Mouse (Mus musculus) R1 (cell line): Measurements from ENCODE around the gene Hpse2.
A peak's percentile ranks its signal among the peaks of the same experiment; 100 is the strongest.
"Not testable (repeated sequence)": the region's sequence is repeated elsewhere in the genome, so short reads cannot be mapped to it uniquely, and the experiment has no call there.

Source experiments
- DNase-seq: peaks from one replicate; pipeline ENCODE4 v3.0.0-alpha.2; 2018; ENCODE audit warnings: low read depth, low spot score

The Hpse2 gene

GRCm38 (mm10) chr19:43388017-43388904 lies at the start of gene Hpse2:
Gene Hpse2, minus strand, starts transcription at chr19:43388355.
- peak; percentile 1 for DNase-seq

DNA sequence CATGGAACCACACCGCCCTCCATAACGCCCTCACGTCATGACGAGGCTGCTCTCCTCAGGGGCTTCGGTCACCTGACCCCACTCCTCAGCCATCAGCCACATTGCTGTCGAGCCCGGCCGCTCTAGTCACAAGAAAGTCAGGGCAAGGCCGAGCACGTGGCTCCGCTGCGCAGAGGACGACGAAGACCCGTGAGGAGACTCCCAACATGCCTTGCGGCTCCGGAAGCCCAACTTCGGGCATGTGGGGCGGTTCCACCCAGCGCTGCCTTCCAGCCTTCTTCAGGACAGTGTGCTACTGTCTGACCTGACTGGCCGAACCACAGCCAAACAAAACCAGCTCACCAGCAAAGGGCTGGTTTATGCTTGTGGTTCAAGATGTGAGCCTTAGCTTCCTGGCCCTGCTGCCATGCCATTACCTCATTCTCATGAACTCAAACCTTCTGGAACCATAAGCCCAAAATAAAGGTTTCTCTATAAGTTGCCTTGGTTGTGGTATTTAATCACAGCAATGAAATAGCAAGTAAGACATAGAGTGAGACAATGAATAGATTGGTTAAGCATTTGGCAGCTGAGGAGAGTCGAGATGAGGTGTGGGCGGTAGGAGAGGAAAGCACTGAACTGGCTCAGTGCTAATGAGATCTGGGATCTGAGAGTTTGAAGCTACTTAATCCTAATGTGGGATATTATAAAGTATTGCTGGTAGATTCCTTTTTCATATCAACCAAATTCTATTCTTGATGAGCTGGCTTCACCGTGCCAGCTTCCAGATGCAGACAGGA lies 39.5 kb upstream of the Hpse2 start:
- peak; percentile 30 for DNase-seq

DNA sequence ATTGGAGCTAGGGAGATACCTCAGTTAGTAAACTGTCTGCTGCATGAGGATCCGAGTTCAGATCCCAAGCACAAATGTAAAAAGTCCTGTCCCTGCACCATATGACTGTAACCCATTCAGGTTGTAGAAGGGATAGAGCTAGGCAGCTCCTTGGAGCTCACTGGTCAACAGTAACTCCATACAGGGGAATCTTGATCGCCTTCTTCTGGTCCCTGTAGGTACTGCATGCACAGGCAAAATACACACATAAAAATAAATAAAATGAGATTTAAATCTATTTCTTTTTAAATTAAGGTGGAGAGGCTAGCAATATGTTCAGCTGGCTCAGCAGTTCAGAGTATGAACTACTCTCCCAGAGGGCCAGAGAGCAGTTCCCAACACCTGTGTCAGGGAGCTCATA lies 35.9 kb upstream of the Hpse2 start:
- DNase-seq = peak; percentile 49

DNA sequence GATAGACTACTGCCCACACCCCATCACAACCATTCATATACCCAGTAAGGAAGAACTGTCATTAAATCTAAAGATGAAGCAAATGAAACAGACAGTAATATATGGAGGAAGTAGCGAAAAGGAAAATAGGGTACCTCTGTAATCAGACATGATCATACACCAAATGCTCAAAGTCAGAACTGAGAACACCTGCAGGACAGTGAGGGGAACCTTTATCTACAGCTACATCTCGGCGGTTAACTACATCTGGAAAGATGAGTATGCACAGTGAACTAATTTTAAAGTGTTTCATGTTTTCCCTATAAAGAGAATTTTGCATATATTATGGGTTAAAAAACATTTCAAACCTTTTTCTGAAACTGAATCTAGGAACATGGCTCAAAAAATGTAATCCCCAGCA lies 32.4 kb upstream of the Hpse2 start:
- DNase-seq = no peak

DNA sequence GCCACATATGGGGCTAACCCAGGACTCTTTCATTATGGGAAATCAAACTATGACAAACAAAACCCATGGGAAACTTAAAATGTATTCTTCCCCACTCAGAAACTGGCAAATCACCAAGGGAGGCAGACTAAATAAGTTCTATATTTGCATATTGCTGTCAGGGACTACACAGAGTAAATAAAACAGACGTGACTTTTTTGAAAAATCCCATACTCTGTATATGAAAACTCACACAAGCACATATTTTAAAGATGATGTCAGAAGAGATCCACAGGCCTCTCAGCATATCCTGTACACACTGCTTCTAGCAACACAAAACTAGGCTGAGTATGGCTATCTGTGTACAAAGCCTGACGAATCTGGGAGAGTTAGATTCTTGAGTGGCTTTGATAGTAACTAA lies 27.4 kb upstream of the Hpse2 start:
- DNase-seq = no peak

DNA sequence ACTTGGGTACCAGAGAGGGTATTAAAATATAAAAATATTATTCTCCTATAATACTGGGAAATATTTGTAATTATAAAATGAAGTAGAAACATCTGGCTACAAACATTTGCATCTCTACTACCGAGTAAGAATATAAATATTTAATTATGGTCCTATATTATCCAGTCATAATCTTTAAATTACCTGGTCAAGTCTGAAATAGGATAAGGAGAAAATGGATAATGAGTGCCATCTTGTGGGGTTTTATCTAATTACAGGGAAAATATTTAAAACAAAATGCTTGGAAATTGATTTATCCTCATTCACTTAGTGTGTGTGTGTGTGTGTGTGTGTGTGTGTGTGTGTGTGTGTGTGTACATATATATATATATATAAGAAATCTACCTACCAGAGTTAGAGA lies 19.0 kb upstream of the Hpse2 start:
- no peak for DNase-seq

DNA sequence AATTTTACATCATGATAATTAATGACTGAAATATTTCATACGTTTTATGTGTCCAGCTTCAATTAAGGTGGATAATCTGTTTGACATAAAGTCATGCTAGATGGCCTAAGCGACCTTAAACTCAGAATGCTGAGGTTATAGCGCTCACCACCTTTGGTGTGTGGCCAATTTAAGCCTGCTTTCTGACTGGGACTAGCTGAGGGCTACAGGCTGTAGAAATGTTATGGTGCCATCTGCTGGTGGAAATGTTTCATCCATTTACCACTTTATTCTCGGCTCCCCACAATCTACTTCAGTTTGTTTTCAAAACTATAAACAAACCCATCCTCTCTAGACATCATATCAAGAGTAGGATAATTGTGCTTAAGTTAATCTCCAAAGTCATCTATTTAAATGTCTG lies 8.2 kb upstream of the Hpse2 start:
- peak; percentile 55 for DNase-seq

- DNase-seq = peak; percentile 3
Observed at GRCm38 (mm10) chr19:43387071-43387770, 934 bp downstream of the Hpse2 start.

- peak; percentile 34 for DNase-seq
Observed at GRCm38 (mm10) chr19:43386041-43386952, 1.9 kb downstream of the Hpse2 start.

DNA sequence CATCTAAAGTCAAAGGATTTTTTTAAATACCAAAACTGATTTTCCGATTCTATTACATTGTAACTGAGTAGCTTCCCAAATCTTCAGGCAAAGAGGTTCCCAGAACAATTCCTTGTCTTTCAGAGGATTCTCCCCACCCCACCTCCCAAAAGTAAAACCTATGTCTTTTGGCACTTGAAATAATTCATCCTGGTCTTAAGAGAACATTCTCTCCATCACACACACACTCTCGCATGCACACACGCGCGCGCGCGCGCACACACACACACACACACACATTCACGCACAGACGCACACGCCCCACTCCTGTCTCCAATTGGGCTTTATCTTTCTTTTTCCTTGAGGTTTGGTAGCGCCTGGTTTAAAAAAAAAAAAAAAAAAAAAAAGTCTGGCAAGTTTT lies 2.7 kb downstream of the Hpse2 start:
- peak; percentile 16 for DNase-seq

DNA sequence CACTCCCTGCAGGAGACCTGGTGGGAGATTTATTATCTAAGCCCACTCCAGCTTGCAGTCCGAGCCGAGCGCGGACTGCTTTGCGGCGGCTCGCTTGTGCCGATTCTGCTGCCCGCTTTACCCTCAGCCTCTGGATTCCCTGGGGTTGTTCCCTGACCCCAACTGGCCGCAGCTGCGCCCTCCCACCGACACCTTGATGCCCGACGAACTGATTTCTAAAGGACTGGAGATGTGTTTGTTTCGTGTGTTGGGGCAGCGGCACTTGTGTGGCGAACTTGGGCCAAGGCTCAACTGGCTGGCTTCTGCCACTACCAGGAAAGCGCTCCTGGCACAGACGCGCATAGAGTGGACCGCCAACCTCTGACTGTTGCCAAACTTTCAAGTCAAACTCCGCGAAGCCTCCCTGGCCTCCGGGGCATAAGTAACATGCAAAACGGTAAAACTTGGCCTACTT lies 3.1 kb downstream of the Hpse2 start:
- peak; percentile 34 for DNase-seq

DNA sequence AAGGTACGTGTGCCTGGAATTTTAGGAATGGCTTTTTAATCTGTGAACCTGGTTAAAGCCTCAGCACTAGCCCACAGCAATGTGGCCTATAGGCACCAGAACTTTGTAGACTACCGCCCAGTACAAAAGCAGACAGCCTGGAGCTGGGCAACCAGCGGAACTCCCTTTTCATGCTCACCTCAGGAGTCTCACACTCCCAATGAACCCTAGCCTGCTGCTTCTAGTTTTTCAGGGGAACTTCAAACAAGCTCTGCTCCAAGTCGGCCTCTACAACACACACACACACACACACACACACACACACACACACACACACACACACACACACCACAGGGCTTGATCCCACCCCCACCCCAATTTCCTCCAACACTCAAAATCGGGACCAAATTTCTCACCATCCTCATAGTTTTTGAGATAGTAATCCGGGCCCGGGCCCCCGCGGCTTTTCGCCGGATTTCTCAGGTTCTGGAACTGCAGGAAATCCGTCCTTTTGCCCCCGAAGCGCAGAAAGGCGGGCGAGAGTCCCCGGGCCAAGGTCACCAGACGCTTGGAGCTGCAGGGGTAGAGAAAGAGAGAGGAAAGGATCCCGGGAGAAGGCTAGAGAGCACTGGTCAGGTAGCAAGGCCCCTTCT lies 3.7 kb downstream of the Hpse2 start:
- peak; percentile 50 for DNase-seq

GRCm38 (mm10) chr19:43358830-43359229 lies 29.3 kb downstream of the Hpse2 start:
- peak; percentile 4 for DNase-seq

- DNase-seq = peak; percentile 7
Observed at GRCm38 (mm10) chr19:43311125-43311524, 77.0 kb downstream of the Hpse2 start.

DNA sequence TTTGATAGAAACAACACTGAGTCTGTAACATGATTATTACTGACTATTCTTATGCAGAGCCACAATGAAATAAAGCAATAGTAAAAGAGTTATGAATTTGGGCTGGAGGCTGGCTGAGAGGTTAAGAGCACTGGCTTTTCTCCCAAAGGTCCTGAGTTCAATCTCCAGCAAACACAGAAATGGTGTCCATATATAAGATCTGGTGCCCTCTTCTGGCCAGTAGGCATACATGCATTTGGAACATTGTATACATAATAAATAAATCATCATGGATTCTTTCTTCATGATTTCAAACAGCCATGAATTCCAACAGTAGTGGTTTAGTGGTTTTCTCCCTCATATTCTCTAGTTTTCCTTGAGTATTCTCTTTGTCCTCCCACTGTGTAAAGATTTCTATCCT lies 81.4 kb downstream of the Hpse2 start:
- peak; percentile 27 for DNase-seq

DNA sequence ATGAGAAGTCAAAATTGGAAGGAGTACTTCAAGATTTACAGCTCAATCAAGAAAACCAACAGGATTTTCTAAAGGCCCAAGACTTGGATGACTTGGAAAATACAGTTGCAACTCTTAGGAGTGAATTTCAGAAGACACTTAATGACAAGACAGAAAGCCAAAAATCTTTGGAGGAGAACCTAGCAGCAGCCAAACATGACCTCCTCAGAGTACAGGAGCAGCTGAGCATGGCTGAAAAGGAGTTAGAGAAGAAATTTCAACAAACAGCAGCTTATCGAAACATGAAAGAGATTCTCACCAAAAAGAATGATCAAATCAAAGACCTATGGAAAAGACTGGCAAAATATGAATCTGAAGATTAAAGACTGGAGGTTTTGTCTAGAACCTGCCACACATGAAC lies 106.8 kb downstream of the Hpse2 start:
- not testable (repeated sequence) for DNase-seq

DNA sequence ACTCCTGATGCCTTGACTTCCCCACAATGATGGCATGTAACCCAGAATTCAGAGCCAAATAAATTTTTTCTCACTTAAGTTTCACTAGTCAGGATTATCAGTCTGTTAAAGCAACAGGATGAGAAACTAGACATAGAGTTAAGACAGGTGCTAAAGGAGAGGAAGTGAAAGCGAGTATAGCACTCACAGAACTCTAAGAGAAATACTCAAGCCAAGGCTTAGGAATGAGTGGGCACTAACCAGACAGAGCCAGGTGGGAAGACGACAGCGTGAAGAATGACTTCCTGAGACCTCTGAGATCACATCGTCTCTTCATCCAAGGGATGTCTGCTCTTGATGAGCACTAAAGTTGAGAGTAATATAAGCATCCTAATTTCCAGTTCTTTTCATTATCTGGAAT lies 144.2 kb downstream of the Hpse2 start:
- no peak for DNase-seq

- DNase-seq = no peak
Observed at GRCm38 (mm10) chr19:43231711-43232110, 156.4 kb downstream of the Hpse2 start.

- DNase-seq = no peak
Observed at GRCm38 (mm10) chr19:43193562-43193961, 194.6 kb downstream of the Hpse2 start.

DNA sequence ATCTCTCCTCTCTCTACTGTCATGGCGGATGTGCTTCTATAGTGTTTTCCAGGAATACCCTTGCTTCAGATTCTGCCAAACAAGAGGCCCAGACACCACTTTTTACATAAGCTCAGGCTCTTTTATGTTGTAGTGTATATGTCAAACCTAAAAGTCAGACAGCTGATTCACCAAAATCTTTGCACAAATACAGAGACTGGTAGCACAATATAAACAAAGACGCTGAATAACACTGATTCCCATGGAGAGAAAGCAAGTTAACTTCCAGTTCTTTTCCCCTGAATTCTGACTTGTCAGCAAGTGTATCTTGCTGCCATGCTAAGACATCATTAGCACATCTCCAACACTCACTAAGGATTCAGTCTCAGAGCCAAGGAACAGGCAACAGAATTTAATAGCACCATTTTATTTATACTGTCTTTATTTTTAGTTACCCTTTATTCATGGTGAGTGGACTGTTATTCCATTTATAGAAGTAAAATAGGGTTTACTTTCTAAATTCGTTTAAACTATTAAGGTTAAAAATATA lies 212.7 kb downstream of the Hpse2 start:
- DNase-seq = no peak
